Comparison of ENCODE assay signal across 26 mouse cellular contexts in the genomic region with DNA sequence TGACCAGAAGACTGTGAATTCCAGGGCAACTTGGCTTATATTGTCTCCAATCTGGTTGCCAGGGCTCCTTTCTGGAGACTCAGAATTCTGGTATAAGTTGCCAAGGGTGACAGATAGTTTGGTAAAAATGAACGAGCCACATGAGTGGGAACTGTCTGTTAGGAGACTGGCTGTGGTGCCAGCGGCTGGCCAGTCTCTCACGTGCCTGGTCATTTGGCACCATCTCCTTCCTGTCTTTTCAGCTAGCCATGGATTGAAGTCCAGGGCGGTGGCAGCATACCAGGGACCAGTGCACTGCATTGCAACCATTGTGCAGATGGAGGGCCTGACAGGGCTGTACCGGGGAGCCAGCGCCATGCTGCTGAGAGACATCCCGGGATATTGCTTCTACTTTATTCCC. TPM values are rescaled to one million over a fixed set of nuclear protein-coding genes. Genes with fewer than 3 reads are reported as not detected.
DNase-seq lines count a peak whose midpoint lies in the region; ATAC-seq lines count a peak whose summit lies in the region.
"Had no signal": no experiment of that assay in that cellular context is flagged by ENCODE, and none has a peak within 500 bp of the region (broad histone marks: within the 10 kb centered on the region; RNA-seq: fewer than 3 reads in every experiment).

No protein-coding gene starts in this region.

- no peaks in the 10 kb centered on the region for H3K36me3 ChIP-seq in hindbrain, embryonic 14.5 days (replicated peaks; ENCODE audit: control insufficient read depth, insufficient read depth)
- no peaks in the 10 kb centered on the region for H3K36me3 ChIP-seq in hindbrain, embryonic 11.5 days (ENCODE audit: control insufficient read depth, insufficient read depth, low read length)
- H3K36me3 ChIP-seq in neural tube, embryonic 15.5 days, result no peaks in the 10 kb centered on the region
- H3K36me3 ChIP-seq: liver, embryonic 13.5 days; neural tube, embryonic 13.5 days had no signal

- no peaks in the 10 kb centered on the region for H3K27me3 ChIP-seq in hindbrain, embryonic 14.5 days (ENCODE audit: control insufficient read depth, insufficient read depth, low read length)
- H3K27me3 ChIP-seq in hindbrain, embryonic 11.5 days (ENCODE audit: control insufficient read depth, insufficient read depth, low read length), result no peaks in the 10 kb centered on the region
- no peaks in the 10 kb centered on the region for H3K27me3 ChIP-seq in neural tube, embryonic 15.5 days (replicated peaks)
- H3K27me3 ChIP-seq: liver, embryonic 13.5 days; neural tube, embryonic 13.5 days had no signal

- H3K4me3 ChIP-seq in hindbrain, embryonic 14.5 days (replicated peaks; ENCODE audit: low read length), result no peak overlapping the region
- H3K4me3 ChIP-seq in hindbrain, embryonic 11.5 days (ENCODE audit: low read depth, low read length), result no peak overlapping the region
- no peak overlapping the region for H3K4me3 ChIP-seq in neural tube, embryonic 15.5 days (replicated peaks)
- H3K4me3 ChIP-seq: liver, embryonic 13.5 days; neural tube, embryonic 13.5 days had no signal

- 76% methylated on average over 7 of the region's 7 CpGs for WGBS in hindbrain, embryonic 14.5 days
- 90% methylated on average over 7 of the region's 7 CpGs for whole genome bisulfite sequencing in hindbrain, embryonic 11.5 days
- 76% methylated on average over 7 of the region's 7 CpGs for WGBS in neural tube, embryonic 15.5 days

- H3K9ac ChIP-seq in hindbrain, embryonic 14.5 days, result no peak overlapping the region
- no peak overlapping the region for H3K9ac ChIP-seq in hindbrain, embryonic 11.5 days (ENCODE audit: low read depth, low read length)
- no peak overlapping the region; the same call in 1 of the 2 replicates for H3K9ac ChIP-seq in neural tube, embryonic 15.5 days (replicated peaks)
- H3K9ac ChIP-seq: liver, embryonic 13.5 days; lung, embryonic 14.5 days; neural tube, embryonic 13.5 days had no signal

- intact Hi-C loops in heart, postnatal 36 days (cut with DNase I), result no loop called here

- ATAC-seq in hindbrain, embryonic 14.5 days (ENCODE audit: low FRiP score), result peak; percentile 34; the same call in 1 of the 2 replicates
- no peak for ATAC-seq in hindbrain, embryonic 11.5 days (ENCODE audit: low FRiP score)
- peak; percentile 66 for ATAC-seq in neural tube, embryonic 15.5 days (ENCODE audit: low FRiP score)

- H3K9me3 ChIP-seq in hindbrain, embryonic 14.5 days (ENCODE audit: control insufficient read depth, low read length), result no peaks in the 10 kb centered on the region
- no peaks in the 10 kb centered on the region for H3K9me3 ChIP-seq in hindbrain, embryonic 11.5 days (ENCODE audit: control insufficient read depth, low read length)
- 0 out of 2 replicates have a peak, but pooled peaks cover 3% of the 10 kb centered on the region for H3K9me3 ChIP-seq in neural tube, embryonic 15.5 days (replicated peaks)
- H3K9me3 ChIP-seq: liver, embryonic 13.5 days; neural tube, embryonic 13.5 days had no signal

- no peak overlapping the region for H3K4me2 ChIP-seq in hindbrain, embryonic 14.5 days (replicated peaks)
- no peak overlapping the region for H3K4me2 ChIP-seq in hindbrain, embryonic 11.5 days (replicated peaks; ENCODE audit: low read depth, low read length)
- no peak overlapping the region for H3K4me2 ChIP-seq in neural tube, embryonic 15.5 days
- H3K4me2 ChIP-seq: liver, embryonic 13.5 days; lung, embryonic 14.5 days; neural tube, embryonic 13.5 days had no signal

- no peak overlapping the region for H3K27ac ChIP-seq in hindbrain, embryonic 14.5 days
- no peak overlapping the region for H3K27ac ChIP-seq in hindbrain, embryonic 11.5 days (ENCODE audit: low read depth, low read length)
- H3K27ac ChIP-seq in neural tube, embryonic 15.5 days (replicated peaks), result no peak overlapping the region
- H3K27ac ChIP-seq: liver, embryonic 13.5 days; neural tube, embryonic 13.5 days had no signal

- no peaks in the 10 kb centered on the region; the same call in 1 of the 2 replicates for H3K4me1 ChIP-seq in hindbrain, embryonic 14.5 days (replicated peaks; ENCODE audit: control insufficient read depth, insufficient read depth, low read length)
- 0 out of 2 replicates have a peak, but pooled peaks cover 3% of the 10 kb centered on the region for H3K4me1 ChIP-seq in hindbrain, embryonic 11.5 days (replicated peaks; ENCODE audit: control insufficient read depth, insufficient read depth, low read length)
- H3K4me1 ChIP-seq in neural tube, embryonic 15.5 days, result peaks cover 1% of the 10 kb centered on the region; the same call in 1 of the 2 replicates
- H3K4me1 ChIP-seq: liver, embryonic 13.5 days had no signal

- peak; percentile 33 for DNase-seq in hindbrain, embryonic 14.5 days (ENCODE audit: low spot score)
- no peak for DNase-seq in hindbrain, embryonic 11.5 days (ENCODE audit: low spot score)
- peak; percentile 66 to 73 for DNase-seq in kidney, adult 8-10 months
- DNase-seq in kidney, postnatal 4 days, result no peak
- DNase-seq in neural tube, embryonic 10.5 days (ENCODE audit: extremely low spot score, low spot score), result no peak
- no peak for DNase-seq in heart, postnatal 36 days
- DNase-seq: adrenal gland, adult 2 months; cerebellum, postnatal 25 days; embryo, embryonic 11 days; heart, adult 18-20 months; heart, postnatal 4 days; liver, embryonic 13.5 days; lung, embryonic 14.5 days; lung, postnatal 36 days; thymus, adult 18-20 months; thymus, postnatal 4 days had no signal

RNA-seq across cellular contexts. Expression of gene Il9, which starts 18.8 kb away (rescaled TPM):
- polyA plus RNA-seq in hindbrain, embryonic 14.5 days (2014; fragmentation: Nextera tagmentation; extraction: Ambion mirVana), result not detected in 2 replicates
- polyA plus RNA-seq in hindbrain, embryonic 11.5 days (2014; fragmentation: Nextera tagmentation; extraction: Ambion mirVana), result not detected in 2 replicates
- polyA plus RNA-seq in neural tube, embryonic 15.5 days (2015; fragmentation: Nextera tagmentation; extraction: Ambion mirVana), result not detected in 2 replicates
- total RNA-seq in heart, postnatal 36 days (2021), result not detected
- total RNA-seq: adrenal gland, adult 2 months; gastrocnemius, adult 8-10 months; heart, adult 18-20 months; heart, postnatal 4 days; left cerebral cortex, adult 8-10 months had no signal
- polyA plus RNA-seq: adrenal gland, adult 2 months; embryonic facial prominence, embryonic 14.5 days; heart, embryonic 14.5 days; intestine, embryonic 16.5 days; limb, embryonic 11.5 days; liver, embryonic 13.5 days; lung, embryonic 14.5 days; neural tube, embryonic 13.5 days; spleen, adult 2 months; stomach, embryonic 14.5 days had no signal

RNA-seq across cellular contexts. Expression of gene Slc25a48, which starts 25.1 kb away (rescaled TPM):
- 0.08 TPM in 1 of 2 replicates, not detected in the other for polyA plus RNA-seq in hindbrain, embryonic 14.5 days (2014; fragmentation: Nextera tagmentation; extraction: Ambion mirVana)
- 0.05 and 0.06 TPM in 2 replicates for polyA plus RNA-seq in hindbrain, embryonic 11.5 days (2014; fragmentation: Nextera tagmentation; extraction: Ambion mirVana)
- polyA plus RNA-seq in neural tube, embryonic 15.5 days (2015; fragmentation: Nextera tagmentation; extraction: Ambion mirVana), result 0.05 and 0.06 TPM in 2 replicates
- total RNA-seq in heart, postnatal 36 days (2021), result under 1 TPM in 1 of 2 experiments, not detected in 1; 0.17 TPM
- polyA plus RNA-seq: heart, embryonic 14.5 days; intestine, embryonic 16.5 days; limb, embryonic 11.5 days; neural tube, embryonic 13.5 days had no signal

RNA-seq across cellular contexts. Expression of gene Gm3045, which starts 36.9 kb away (rescaled TPM):
- polyA plus RNA-seq in hindbrain, embryonic 14.5 days (2014; fragmentation: Nextera tagmentation; extraction: Ambion mirVana), result not detected in 2 replicates
- not detected in 2 replicates for polyA plus RNA-seq in hindbrain, embryonic 11.5 days (2014; fragmentation: Nextera tagmentation; extraction: Ambion mirVana)
- polyA plus RNA-seq in neural tube, embryonic 15.5 days (2015; fragmentation: Nextera tagmentation; extraction: Ambion mirVana), result not detected in 2 replicates
- not detected for total RNA-seq in heart, postnatal 36 days (2021)
- total RNA-seq: adrenal gland, adult 2 months; gastrocnemius, adult 8-10 months; heart, adult 18-20 months; heart, postnatal 4 days; left cerebral cortex, adult 8-10 months had no signal
- polyA plus RNA-seq: adrenal gland, adult 2 months; embryonic facial prominence, embryonic 14.5 days; heart, embryonic 14.5 days; intestine, embryonic 16.5 days; limb, embryonic 11.5 days; liver, embryonic 13.5 days; lung, embryonic 14.5 days; neural tube, embryonic 13.5 days; spleen, adult 2 months; stomach, embryonic 14.5 days had no signal

RNA-seq across cellular contexts. Expression of gene Fbxl21, which starts 59.0 kb away (rescaled TPM):
- 3.9 and 4.1 TPM in 2 replicates for polyA plus RNA-seq in hindbrain, embryonic 14.5 days (2014; fragmentation: Nextera tagmentation; extraction: Ambion mirVana)
- 3.2 and 3.3 TPM in 2 replicates for polyA plus RNA-seq in hindbrain, embryonic 11.5 days (2014; fragmentation: Nextera tagmentation; extraction: Ambion mirVana)
- polyA plus RNA-seq in neural tube, embryonic 15.5 days (2015; fragmentation: Nextera tagmentation; extraction: Ambion mirVana), result 3.0 and 4.4 TPM in 2 replicates
- under 1 TPM; 0.58 to 0.60 TPM for total RNA-seq in heart, postnatal 36 days (2021)

Comparison
In these comparisons a context has a peak if more than half of its experiments do, and no peak if none do; other contexts are left out.
1. DNase-seq: peak in hindbrain, embryonic 14.5 days (single experiment) and kidney, adult 8-10 months (2 of 2); none in hindbrain, embryonic 11.5 days (single experiment), kidney, postnatal 4 days (0 of 2), neural tube, embryonic 10.5 days (single experiment) and heart, postnatal 36 days (0 of 2).